Mouse (Mus musculus) G1E (cell line): Measurements from ENCODE around the gene Batf3.
"Not testable (repeated sequence)": the region's sequence is repeated elsewhere in the genome, so short reads cannot be mapped to it uniquely, and the experiment has no call there.

Experiments used
- CTCF ChIP-seq: IDR thresholded peaks from 2 replicates; pipeline ENCODE4 v1.5.1; 2012; ENCODE audit warnings: low read depth, low read length, inconsistent platforms, mixed read lengths
- GATA1 ChIP-seq: IDR thresholded peaks from 2 replicates; pipeline ENCODE4 v1.6.1; 2012; ENCODE audit warnings: borderline replicate concordance, low read length, inconsistent platforms, mixed read lengths
- POLR2AphosphoS5 ChIP-seq: IDR thresholded peaks from 2 replicates; pipeline ENCODE4 v1.6.1; 2012; ENCODE audit warnings: low read depth, low read length, inconsistent platforms; ENCODE audit not compliant: insufficient replicate concordance
- TAL1 ChIP-seq: conservative IDR thresholded peaks from 2 replicates; pipeline ENCODE4 v1.6.1; 2012; ENCODE audit warnings: low read depth, low read length, inconsistent platforms, mixed read lengths

- TF ChIP-seq CTCF, TAL1, GATA1, POLR2AphosphoS5: not testable (repeated sequence)
These were observed 51.8 kb downstream of the Batf3 start for GRCm38 (mm10) chr1:191149489-191149888.
